Mouse (Mus musculus): ENCODE data around the gene Gnaz.

DNA sequence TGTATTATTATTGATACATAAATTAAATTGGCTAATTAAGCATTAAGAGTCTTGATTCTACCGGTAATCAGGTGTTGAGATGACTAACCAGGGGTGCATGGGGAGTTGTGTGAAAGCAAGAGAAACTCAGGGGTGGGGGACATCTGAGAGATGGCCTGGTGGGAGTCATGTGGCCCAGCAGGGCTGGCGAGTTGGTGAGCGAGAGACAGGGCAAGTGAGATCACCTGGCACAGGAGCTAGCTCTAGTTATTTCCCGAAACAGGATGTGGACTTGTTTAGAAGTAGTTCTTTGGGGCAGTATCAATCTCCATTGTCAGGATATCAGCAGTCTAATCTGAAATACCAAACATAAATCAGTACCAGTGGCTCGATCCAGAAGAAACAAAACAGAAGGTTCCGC, 35.3 kb upstream of the Gnaz start:
- TF ChIP-seq CTCF (IDR thresholded peaks at IDR 0.05; ENCODE audit: extremely low read depth, insufficient read depth, insufficient read length, insufficient replicate concordance) (no peak), POLR2A (IDR thresholded peaks at IDR 0.05; ENCODE audit: low read depth, low read length) (no peak)
